Comparison of ENCODE assay signal across 8 mouse cellular contexts in genomic region chr4:136071178-136071714, GRCm38 (mm10). TPM values are rescaled to one million over a fixed set of nuclear protein-coding genes. Genes with fewer than 3 reads are reported as not detected.
A peak's percentile ranks its signal among the peaks of the same experiment; 100 is the strongest.
DNase-seq lines count a peak whose midpoint lies in the region; ATAC-seq lines count a peak whose summit lies in the region.

No protein-coding gene starts in this region.

- intact Hi-C loops in left cerebral cortex, postnatal 25 days (cut with DNase I): loop anchor here (2.0 kb wide), 1 partner anchor 78 kb away; no protein-coding TSS in a partner anchor

- H3K4me1 ChIP-seq in intestine, embryonic 14.5 days (replicated peaks; ENCODE audit: control insufficient read depth, insufficient read depth, low read length): peaks cover 8% of the 10 kb centered on the region
- H3K4me1 ChIP-seq in midbrain, embryonic 10.5 days: peaks cover 29% of the 10 kb centered on the region

- 4% methylated on average over 15 of the region's 15 CpGs for WGBS in intestine, embryonic 14.5 days
- WGBS in midbrain, embryonic 10.5 days: 4% methylated on average over 15 of the region's 15 CpGs

- H3K4me2 ChIP-seq in intestine, embryonic 14.5 days (ENCODE audit: low read length): peak overlapping the region; percentile 22; the same call in 1 of the 2 replicates

- peak; percentile 84 for DNase-seq in adrenal gland, adult 2 months
- peak; percentile 93 for DNase-seq in embryo, embryonic 10.5 days (ENCODE audit: low spot score)
- DNase-seq in gastrocnemius, postnatal 25 days: peak; percentile 49
- DNase-seq in intestine, embryonic 14.5 days (ENCODE audit: low spot score): peak; percentile 93
- DNase-seq in left cerebral cortex, postnatal 25 days (ENCODE audit: low spot score in 2 of 2): peak; percentile 69 to 70
- peak; percentile 82 for DNase-seq in midbrain, embryonic 10.5 days (ENCODE audit: low spot score)
- DNase-seq in right cerebral cortex, postnatal 25 days: peak; percentile 51
- DNase-seq in urinary bladder, postnatal 4 days (ENCODE audit: low spot score in 2 of 2): peak; percentile 64 to 84

- H3K36me3 ChIP-seq in intestine, embryonic 14.5 days (ENCODE audit: control insufficient read depth, insufficient read depth, low read length): no peaks in the 10 kb centered on the region
- no peaks in the 10 kb centered on the region for H3K36me3 ChIP-seq in midbrain, embryonic 10.5 days

- H3K9ac ChIP-seq in intestine, embryonic 14.5 days (ENCODE audit: low read length): no peak overlapping the region

- peak; percentile 52 for ATAC-seq in intestine, embryonic 14.5 days (replicated peaks; ENCODE audit: low FRiP score, low TSS enrichment, low read depth)

- H3K9me3 ChIP-seq in intestine, embryonic 14.5 days (ENCODE audit: control insufficient read depth, low read length): no peaks in the 10 kb centered on the region
- no peaks in the 10 kb centered on the region for H3K9me3 ChIP-seq in midbrain, embryonic 10.5 days (replicated peaks)

- no peak overlapping the region for H3K4me3 ChIP-seq in intestine, embryonic 14.5 days (ENCODE audit: low read depth, low read length)
- peak overlapping the region; percentile 17 for H3K4me3 ChIP-seq in midbrain, embryonic 10.5 days

- H3K27ac ChIP-seq in intestine, embryonic 14.5 days (ENCODE audit: low read depth): no peak overlapping the region
- peak overlapping the region; percentile 80 for H3K27ac ChIP-seq in midbrain, embryonic 10.5 days (replicated peaks)

- H3K27me3 ChIP-seq in intestine, embryonic 14.5 days (replicated peaks; ENCODE audit: control insufficient read depth, insufficient read depth, low read length): no peaks in the 10 kb centered on the region
- peaks cover 15% of the 10 kb centered on the region; the same call in 1 of the 2 replicates for H3K27me3 ChIP-seq in midbrain, embryonic 10.5 days (ENCODE audit: low read depth, poor library complexity, severe bottlenecking)

RNA-seq across cellular contexts. Expression of gene Rpl11, which starts 18.0 kb away (rescaled TPM):
- total RNA-seq in adrenal gland, adult 2 months (2021): 100 to 1,000 TPM; 582 to 615 TPM
- 162 and 164 TPM in 2 replicates for polyA plus RNA-seq in adrenal gland, adult 2 months (2012; rRNA removed)
- total RNA-seq in gastrocnemius, postnatal 25 days (2021): 100 to 1,000 TPM; 209 to 218 TPM
- 575 and 596 TPM in 2 replicates for polyA plus RNA-seq in intestine, embryonic 14.5 days (2014; fragmentation: Nextera tagmentation; extraction: Ambion mirVana)
- 100 to 1,000 TPM; 233 to 241 TPM for total RNA-seq in left cerebral cortex, postnatal 25 days (2021)
- polyA plus RNA-seq in midbrain, embryonic 10.5 days (2016; fragmentation: Nextera tagmentation; extraction: Ambion mirVana): 407 and 486 TPM in 2 replicates

RNA-seq across cellular contexts. Expression of gene Eloa, which starts 49.7 kb away (rescaled TPM):
- total RNA-seq in adrenal gland, adult 2 months (2021): 10 to 100 TPM; 40.8 to 46.8 TPM
- 4.2 and 4.4 TPM in 2 replicates for polyA plus RNA-seq in adrenal gland, adult 2 months (2012; rRNA removed)
- total RNA-seq in gastrocnemius, postnatal 25 days (2021): 10 to 100 TPM; 45.3 to 50.6 TPM
- polyA plus RNA-seq in intestine, embryonic 14.5 days (2014; fragmentation: Nextera tagmentation; extraction: Ambion mirVana): 42.3 and 44.0 TPM in 2 replicates
- 10 to 100 TPM; 27.3 to 28.8 TPM for total RNA-seq in left cerebral cortex, postnatal 25 days (2021)
- 34.7 and 36.1 TPM in 2 replicates for polyA plus RNA-seq in midbrain, embryonic 10.5 days (2016; fragmentation: Nextera tagmentation; extraction: Ambion mirVana)
